Mouse (Mus musculus) embryonic facial prominence, embryonic 12.5 days (tissue): ENCODE data around the gene Prok2. TPM values are rescaled to one million over a fixed set of nuclear protein-coding genes. Genes with fewer than 3 reads are reported as not detected.
A peak's percentile ranks its signal among the peaks of the same experiment; 100 is the strongest.

Experiments
- ATAC-seq: fragments of 200-750 bp; cut with Nextera tagmentation; 2 replicates; pipeline ENCODE4 v1.8.0; 2017; ENCODE audit not compliant: insufficient number of reproducible peaks, insufficient read depth, low FRiP score, low TSS enrichment
- H3K27ac ChIP-seq: fragments of 300-500 bp; sonication (generic); 2 replicates; pipeline ENCODE4 v1.5.1; 2016; ENCODE audit warnings: mild to moderate bottlenecking
- H3K27me3 ChIP-seq: fragments of 300-500 bp; sonication (generic); 2 replicates; pipeline ENCODE4 v1.6.1; 2016; ENCODE audit warnings: mild to moderate bottlenecking, moderate library complexity
- H3K36me3 ChIP-seq: fragments of 300-500 bp; sonication (generic); 2 replicates; pipeline ENCODE4 v1.6.1; 2016; ENCODE audit warnings: mild to moderate bottlenecking
- H3K4me1 ChIP-seq: fragments of 300-500 bp; sonication (generic); 2 replicates; pipeline ENCODE4 v1.6.1; 2016
- H3K4me2 ChIP-seq: fragments of 300-500 bp; sonication (generic); replicated peaks from 2 replicates; pipeline ENCODE4 v1.6.1; 2016; ENCODE audit warnings: mild to moderate bottlenecking, moderate library complexity
- H3K4me3 ChIP-seq: fragments of 300-500 bp; sonication (generic); 2 replicates; pipeline ENCODE4 v1.5.1; 2016; ENCODE audit warnings: mild to moderate bottlenecking
- H3K9ac ChIP-seq: fragments of 300-500 bp; sonication (generic); 2 replicates; pipeline ENCODE4 v1.6.1; 2016; ENCODE audit warnings: mild to moderate bottlenecking, moderate library complexity
- H3K9me3 ChIP-seq: fragments of 300-500 bp; sonication (generic); 2 replicates; pipeline ENCODE4 v1.6.1; 2016; ENCODE audit warnings: mild to moderate bottlenecking, moderate library complexity
- WGBS: fragments of 180-500 bp; shearing (Covaris S2); methylation state at CpG from one replicate; pipeline ENCODE4 v1.1.7; 2016; 5-methylcytosine and 5-hydroxymethylcytosine counted together
- polyA plus RNA-seq: library from polyadenylated mRNA; unstranded; fragments of >200 nt; fragmentation: Nextera tagmentation; extraction: Ambion mirVana; gene quantifications from 2 replicates; pipeline ENCODE4 v1.2.1, GENCODE M21; 2016

The Prok2 gene
- polyA plus RNA-seq, 1 experiment from 2014 or later: 0.40 TPM

GRCm38 (mm10) chr6:99691666-99692205 lies 34.5 kb downstream of the Prok2 start:
- 0 out of 2 replicates have a peak, but pooled peaks have one; percentile 17 for ATAC-seq
- WGBS: 6% methylated on average over 24 of the region's 25 CpGs
- no peaks in the 10 kb centered on the region for H3K9me3 ChIP-seq
- H3K4me2 ChIP-seq: peak overlapping the region; percentile 94
- H3K27ac ChIP-seq: peak overlapping the region; percentile 68; the same call in 1 of the 2 replicates
- H3K4me3 ChIP-seq: peak overlapping the region; percentile 76
- peaks cover 53% of the 10 kb centered on the region for H3K27me3 ChIP-seq
- no peaks in the 10 kb centered on the region for H3K36me3 ChIP-seq
- H3K9ac ChIP-seq: peak overlapping the region; percentile 88
- peaks cover 15% of the 10 kb centered on the region for H3K4me1 ChIP-seq

GRCm38 (mm10) chr6:99688513-99688912 lies 37.7 kb downstream of the Prok2 start:
- Histone ChIP-seq H3K4me3 (no peak overlapping the region), H3K4me1 (peaks cover 8% of the 10 kb centered on the region), H3K9me3 (no peaks in the 10 kb centered on the region), H3K9ac (no peak overlapping the region), H3K36me3 (no peaks in the 10 kb centered on the region), H3K27ac (no peak overlapping the region), H3K27me3 (peaks cover 29% of the 10 kb centered on the region), H3K4me2 (no peak overlapping the region)
- no peak for ATAC-seq
- 83% methylated on average over 6 of the region's 6 CpGs for WGBS

- no peaks in the 10 kb centered on the region for H3K9me3 ChIP-seq
- H3K36me3 ChIP-seq: no peaks in the 10 kb centered on the region
- no peak overlapping the region for H3K4me3 ChIP-seq
- no peak for ATAC-seq
- no peak overlapping the region for H3K27ac ChIP-seq
- H3K4me2 ChIP-seq: no peak overlapping the region
- H3K27me3 ChIP-seq: no peaks in the 10 kb centered on the region
- 50% methylated on average over 5 of the region's 5 CpGs for WGBS
- H3K9ac ChIP-seq: no peak overlapping the region
- H3K4me1 ChIP-seq: no peaks in the 10 kb centered on the region
These were observed 41.3 kb downstream of the Prok2 start for GRCm38 (mm10) chr6:99684899-99685298.

DNA sequence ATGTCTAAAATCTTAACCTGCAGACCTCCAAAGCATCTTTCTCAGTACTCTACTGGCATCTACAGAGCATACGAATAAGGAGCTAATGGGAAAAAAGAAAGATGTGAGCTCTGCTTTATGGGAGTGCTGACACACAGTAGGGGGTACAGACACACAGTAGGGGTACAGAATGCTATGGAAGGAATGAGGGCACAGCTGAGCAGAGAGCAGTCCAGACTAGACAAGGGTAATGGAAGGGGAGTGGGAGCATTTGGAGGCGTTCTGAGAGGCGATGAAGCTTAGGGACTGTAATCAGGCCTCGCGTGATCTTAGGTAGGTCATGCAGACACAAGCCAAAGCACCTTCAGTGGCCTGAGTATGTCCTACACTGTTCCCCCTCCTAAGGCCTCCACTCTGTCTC lies 42.2 kb downstream of the Prok2 start:
- Histone ChIP-seq H3K4me2 (no peak overlapping the region), H3K4me3 (no peak overlapping the region), H3K9me3 (no peaks in the 10 kb centered on the region), H3K27me3 (no peaks in the 10 kb centered on the region), H3K36me3 (no peaks in the 10 kb centered on the region), H3K27ac (no peak overlapping the region), H3K4me1 (no peaks in the 10 kb centered on the region), H3K9ac (no peak overlapping the region)
- ATAC-seq: 0 out of 2 replicates have a peak, but pooled peaks have one; percentile 15
- WGBS: 93% methylated on average over 5 of the region's 5 CpGs

GRCm38 (mm10) chr6:99678108-99678507 lies 48.1 kb downstream of the Prok2 start:
- H3K27ac ChIP-seq: no peak overlapping the region
- H3K4me1 ChIP-seq: no peaks in the 10 kb centered on the region
- 83% methylated on average over 11 of the region's 11 CpGs for whole genome bisulfite sequencing
- no peak overlapping the region for H3K4me3 ChIP-seq
- H3K36me3 ChIP-seq: no peaks in the 10 kb centered on the region
- H3K27me3 ChIP-seq: no peaks in the 10 kb centered on the region
- H3K9me3 ChIP-seq: no peaks in the 10 kb centered on the region
- H3K4me2 ChIP-seq: no peak overlapping the region
- no peak for ATAC-seq
- H3K9ac ChIP-seq: no peak overlapping the region

- Histone ChIP-seq H3K9ac (no peak overlapping the region), H3K4me2 (no peak overlapping the region), H3K4me3 (no peak overlapping the region), H3K36me3 (no peaks in the 10 kb centered on the region), H3K4me1 (no peaks in the 10 kb centered on the region), H3K9me3 (no peaks in the 10 kb centered on the region), H3K27me3 (no peaks in the 10 kb centered on the region), H3K27ac (no peak overlapping the region)
- WGBS: 88% methylated on average over 8 of the region's 8 CpGs
- no peak for ATAC-seq
These were observed 48.9 kb downstream of the Prok2 start for GRCm38 (mm10) chr6:99677325-99677724.

- Histone ChIP-seq H3K4me2 (no peak overlapping the region), H3K27me3 (no peaks in the 10 kb centered on the region), H3K4me3 (no peak overlapping the region), H3K9me3 (no peaks in the 10 kb centered on the region), H3K36me3 (no peaks in the 10 kb centered on the region), H3K9ac (no peak overlapping the region), H3K4me1 (peaks cover 7% of the 10 kb centered on the region; the same call in 1 of the 2 replicates), H3K27ac (no peak overlapping the region)
- WGBS: 78% methylated on average over 4 of the region's 4 CpGs
- ATAC-seq: no peak
These were observed 51.7 kb downstream of the Prok2 start for GRCm38 (mm10) chr6:99674482-99674881.

DNA sequence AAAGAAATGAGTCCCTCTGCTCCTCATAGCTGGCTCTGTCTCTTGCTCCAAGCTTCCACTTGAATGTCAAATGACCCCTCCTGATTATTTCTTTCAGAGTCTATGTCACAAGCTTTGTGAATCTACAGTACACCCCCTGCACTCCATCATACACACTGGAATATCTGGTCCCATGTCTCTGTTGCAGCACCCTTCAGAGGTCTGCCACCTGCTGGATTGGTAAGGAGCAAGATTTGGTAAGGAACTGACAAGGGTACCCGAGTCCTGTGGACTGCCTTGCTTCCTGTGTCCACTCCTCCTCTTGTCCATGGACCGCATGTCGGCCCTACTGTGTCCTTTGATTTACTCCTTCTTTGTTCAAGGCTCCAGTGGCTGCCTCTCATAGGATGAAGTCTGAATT lies 54.4 kb downstream of the Prok2 start:
- H3K9ac ChIP-seq: no peak overlapping the region
- no peak overlapping the region for H3K4me3 ChIP-seq
- H3K9me3 ChIP-seq: no peaks in the 10 kb centered on the region
- no peaks in the 10 kb centered on the region for H3K36me3 ChIP-seq
- H3K27me3 ChIP-seq: no peaks in the 10 kb centered on the region
- H3K4me1 ChIP-seq: peaks cover 19% of the 10 kb centered on the region; the same call in 1 of the 2 replicates
- 58% methylated on average over 3 of the region's 3 CpGs for WGBS
- no peak overlapping the region for H3K27ac ChIP-seq
- no peak overlapping the region for H3K4me2 ChIP-seq
- ATAC-seq: no peak

DNA sequence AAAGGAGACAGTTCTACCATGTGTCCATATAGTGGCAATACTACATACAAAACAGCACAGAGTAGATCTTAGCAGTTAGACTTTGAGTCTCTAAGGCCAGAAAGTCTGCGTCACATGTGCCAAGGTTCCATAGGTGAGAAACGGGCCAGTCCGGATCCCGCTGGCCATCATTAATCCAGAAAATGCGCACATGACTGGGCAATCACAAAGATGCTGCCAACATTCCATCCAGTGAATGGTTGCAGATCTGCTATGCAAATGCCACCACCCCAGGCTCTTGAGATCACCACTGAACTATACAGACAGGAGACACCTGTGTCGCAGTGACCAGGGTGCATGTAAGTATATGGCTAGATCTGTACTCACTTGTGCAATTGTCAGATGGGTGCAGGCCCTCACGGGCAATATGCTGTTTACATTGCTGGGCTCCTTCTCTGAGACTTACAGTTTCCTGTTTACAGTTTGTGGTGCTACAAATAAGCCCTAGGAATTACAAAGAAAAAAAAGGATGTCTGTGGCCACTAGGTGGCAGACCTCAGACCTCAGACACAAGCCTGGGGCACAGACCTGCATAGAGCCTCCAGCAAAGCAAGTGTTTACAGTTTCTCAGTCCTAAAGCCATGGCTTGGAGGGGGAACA lies 55.6 kb downstream of the Prok2 start:
- H3K27ac ChIP-seq: no peak overlapping the region

DNA sequence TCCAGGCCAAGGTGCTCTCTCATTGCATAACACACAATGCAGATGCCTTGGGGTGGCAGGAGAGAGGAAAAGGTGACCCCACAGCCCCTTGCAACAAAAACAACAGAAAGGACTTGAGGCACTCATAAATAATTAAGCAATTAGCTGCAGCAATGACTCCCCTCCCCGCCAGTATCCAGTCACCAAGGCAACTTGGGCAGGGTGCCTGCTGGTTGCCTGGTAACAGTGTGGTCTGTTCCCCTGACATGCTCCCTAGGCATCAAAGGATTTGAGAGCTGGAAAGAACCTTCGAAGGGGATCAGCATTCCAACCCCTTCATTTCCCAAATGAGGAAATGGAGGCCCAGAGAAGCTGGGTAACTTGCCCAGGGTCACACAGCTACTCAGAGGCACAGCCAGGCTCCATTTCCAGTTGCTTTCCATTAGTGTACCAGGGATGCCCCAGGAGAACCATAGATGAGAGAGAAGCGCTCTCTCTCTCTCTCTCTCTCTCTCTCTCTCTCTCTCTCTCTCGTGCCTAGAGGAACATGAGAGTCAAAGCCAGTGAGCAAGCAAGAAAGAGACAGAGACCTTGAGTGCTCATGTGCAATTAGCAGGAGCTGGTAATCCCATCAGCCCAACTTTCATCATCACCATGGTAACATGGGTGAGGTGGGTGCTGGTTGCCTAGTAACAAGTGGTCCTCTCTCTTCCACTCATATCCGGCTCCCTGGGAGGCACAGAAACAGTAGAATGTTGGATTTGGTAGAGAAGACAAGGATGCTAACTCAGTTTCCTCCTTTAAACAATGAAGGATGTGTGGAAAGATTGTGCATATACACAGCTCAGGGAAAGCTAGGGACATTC lies 56.5 kb downstream of the Prok2 start:
- Histone ChIP-seq H3K4me3 (no peak overlapping the region), H3K27me3 (no peaks in the 10 kb centered on the region), H3K27ac (no peak overlapping the region), H3K4me2 (no peak overlapping the region), H3K9me3 (no peaks in the 10 kb centered on the region), H3K36me3 (no peaks in the 10 kb centered on the region), H3K9ac (no peak overlapping the region), H3K4me1 (peaks cover 23% of the 10 kb centered on the region; the same call in 1 of the 2 replicates)
- WGBS: 29% methylated on average over 5 of the region's 5 CpGs
- no peak for ATAC-seq

More for the DNA sequence above, 55.6 kb downstream of the Prok2 start:
- no peaks in the 10 kb centered on the region for H3K36me3 ChIP-seq
- H3K4me2 ChIP-seq: no peak overlapping the region
- no peak overlapping the region for H3K9ac ChIP-seq
- no peaks in the 10 kb centered on the region for H3K9me3 ChIP-seq
- peaks cover 23% of the 10 kb centered on the region; the same call in 1 of the 2 replicates for H3K4me1 ChIP-seq
- no peak overlapping the region for H3K4me3 ChIP-seq
- WGBS: 74% methylated on average over 7 of the region's 7 CpGs
- ATAC-seq: no peak
- H3K27me3 ChIP-seq: no peaks in the 10 kb centered on the region

GRCm38 (mm10) chr6:99667290-99667689 lies 58.9 kb downstream of the Prok2 start:
- ATAC-seq: no peak
- Histone ChIP-seq H3K27me3 (no peaks in the 10 kb centered on the region), H3K9me3 (no peaks in the 10 kb centered on the region), H3K4me1 (peaks cover 30% of the 10 kb centered on the region), H3K27ac (no peak overlapping the region), H3K9ac (no peak overlapping the region), H3K4me3 (peak overlapping the region; percentile 72), H3K36me3 (no peaks in the 10 kb centered on the region), H3K4me2 (peak overlapping the region; percentile 78)
- 12% methylated on average over 8 of the region's 8 CpGs for WGBS
